Mouse (Mus musculus) limb, embryonic 14.5 days (tissue): ENCODE results near the gene Orai2. TPM values are rescaled to one million over a fixed set of nuclear protein-coding genes. Genes with fewer than 3 reads are reported as not detected.
A peak's percentile ranks its signal among the peaks of the same experiment; 100 is the strongest.

ENCODE experiments used
- ATAC-seq: fragments of 200-750 bp; cut with Nextera tagmentation; 2 replicates; pipeline ENCODE4 v1.8.0; 2017; ENCODE audit warnings: low read depth, moderate number of reproducible peaks, moderate TSS enrichment; ENCODE audit not compliant: low FRiP score
- DNase-seq: peaks from one replicate; pipeline ENCODE4 v3.0.0-alpha.2; 2015; ENCODE audit warnings: low spot score
- H3K27ac ChIP-seq: fragments of 300-500 bp; sonication (generic); replicated peaks from 2 replicates; pipeline ENCODE4 v1.5.1; 2014; ENCODE audit warnings: low read depth, mild to moderate bottlenecking, low read length, moderate library complexity, mixed read lengths
- H3K27me3 ChIP-seq: fragments of 300-500 bp; sonication (generic); 2 replicates; pipeline ENCODE4 v1.6.1; 2014; ENCODE audit warnings: low read length, mixed read lengths; ENCODE audit not compliant: control insufficient read depth, insufficient read depth
- H3K36me3 ChIP-seq: fragments of 300-500 bp; sonication (generic); 2 replicates; pipeline ENCODE4 v1.6.1; 2014; ENCODE audit warnings: mild to moderate bottlenecking, low read length, moderate library complexity, mixed read lengths; ENCODE audit not compliant: control insufficient read depth, insufficient read depth
- H3K4me1 ChIP-seq: fragments of 300-500 bp; sonication (generic); 2 replicates; pipeline ENCODE4 v1.6.1; 2014; ENCODE audit warnings: antibody characterized with exemption, low read length, mixed read lengths; ENCODE audit not compliant: control insufficient read depth, insufficient read depth
- H3K4me2 ChIP-seq: fragments of 300-500 bp; sonication (generic); replicated peaks from 2 replicates; pipeline ENCODE4 v1.6.1; 2014; ENCODE audit warnings: low read depth, mild to moderate bottlenecking, low read length, moderate library complexity; ENCODE audit not compliant: severe bottlenecking
- H3K4me3 ChIP-seq: fragments of 300-500 bp; sonication (generic); replicated peaks from 2 replicates; pipeline ENCODE4 v1.5.1; 2014; ENCODE audit warnings: low read length
- H3K9ac ChIP-seq: fragments of 300-500 bp; sonication (generic); 2 replicates; pipeline ENCODE4 v1.6.1; 2014; ENCODE audit warnings: mild to moderate bottlenecking, low read depth, low read length, moderate library complexity; ENCODE audit not compliant: severe bottlenecking
- H3K9me3 ChIP-seq: fragments of 300-500 bp; sonication (generic); 2 replicates; pipeline ENCODE4 v1.6.1; 2016; ENCODE audit warnings: low read length; ENCODE audit not compliant: control insufficient read depth
- POLR2A ChIP-seq: fragments of 200-500 bp; IDR thresholded peaks from 2 replicates; pipeline ENCODE4 v1.8.0; 2012; ENCODE audit warnings: inconsistent platforms, mild to moderate bottlenecking, moderate library complexity, borderline replicate concordance; ENCODE audit not compliant: insufficient read depth, insufficient read length; ENCODE audit errors: extremely low read depth
- WGBS: fragments of 180-500 bp; shearing (Covaris S2); extraction: QIAGEN DNeasy Blood & Tissue Kit; methylation state at CpG from one replicate; pipeline ENCODE4 v1.1.7; 2014; 5-methylcytosine and 5-hydroxymethylcytosine counted together
- polyA plus RNA-seq, 2 experiments: library from polyadenylated mRNA; depleted of rRNA in 1 of 2; stranded (reverse) in 1 of 2; unstranded in 1 of 2; fragments of >200 nt; fragmentation: Nextera tagmentation in 1 of 2; extraction: Ambion mirVana in 1 of 2; gene quantifications; 2 replicates each; pipeline versions ENCODE4 v1.2.1 to v1.2.3; 2012 to 2014

Gene Orai2
- polyA plus RNA-seq, 2 experiments: 9.0 to 13.7 TPM

- Histone ChIP-seq H3K4me2 (no peak overlapping the region), H3K4me3 (no peak overlapping the region), H3K36me3 (peaks cover 10% of the 10 kb centered on the region; the same call in 1 of the 2 replicates), H3K27me3 (no peaks in the 10 kb centered on the region), H3K27ac (no peak overlapping the region), H3K4me1 (peaks cover 7% of the 10 kb centered on the region), H3K9ac (no peak overlapping the region), H3K9me3 (no peaks in the 10 kb centered on the region)
- WGBS: 50% methylated on average over 9 of the region's 9 CpGs
- no peak for TF ChIP-seq POLR2A
- DNase-seq: peak; percentile 12
- no peak for ATAC-seq
Observed at GRCm38 (mm10) chr5:136173606-136174463, 3.3 kb upstream of the Orai2 start.

- TF ChIP-seq POLR2A: no peak
- 79% methylated on average over 9 of the region's 9 CpGs for WGBS
- no peaks in the 10 kb centered on the region for H3K27me3 ChIP-seq
- peaks cover 7% of the 10 kb centered on the region for H3K4me1 ChIP-seq
- H3K4me2 ChIP-seq: no peak overlapping the region
- no peaks in the 10 kb centered on the region for H3K9me3 ChIP-seq
- 0 out of 2 replicates have a peak, but pooled peaks cover 3% of the 10 kb centered on the region for H3K36me3 ChIP-seq
- DNase-seq (no peak), ATAC-seq (no peak)
- no peak overlapping the region for H3K9ac ChIP-seq
- H3K27ac ChIP-seq: no peak overlapping the region
- H3K4me3 ChIP-seq: no peak overlapping the region
Observed at GRCm38 (mm10) chr5:136172939-136173338, 2.4 kb upstream of the Orai2 start.

- H3K4me2 ChIP-seq: peak overlapping the region; percentile 93
- no peak for ATAC-seq
- H3K9ac ChIP-seq: no peak overlapping the region
- H3K4me3 ChIP-seq: peak overlapping the region; percentile 60
- H3K27me3 ChIP-seq: no peaks in the 10 kb centered on the region
- no peaks in the 10 kb centered on the region; the same call in 1 of the 2 replicates for H3K36me3 ChIP-seq
- DNase-seq: peak; percentile 50
- WGBS: 35% methylated on average over 17 of the region's 17 CpGs
- no peak for TF ChIP-seq POLR2A
- H3K4me1 ChIP-seq: peaks cover 7% of the 10 kb centered on the region
- no peak overlapping the region for H3K27ac ChIP-seq
- H3K9me3 ChIP-seq: no peaks in the 10 kb centered on the region
Observed at GRCm38 (mm10) chr5:136171363-136172341, 1.1 kb upstream of the Orai2 start.

GRCm38 (mm10) chr5:136169626-136170511 is 644 bp downstream of the Orai2 start:
- Histone ChIP-seq H3K9me3 (no peaks in the 10 kb centered on the region), H3K4me2 (peak overlapping the region; percentile 93), H3K36me3 (no peaks in the 10 kb centered on the region; the same call in 1 of the 2 replicates), H3K4me1 (peaks cover 7% of the 10 kb centered on the region), H3K27ac (no peak overlapping the region), H3K9ac (peak overlapping the region; percentile 70), H3K27me3 (no peaks in the 10 kb centered on the region), H3K4me3 (peak overlapping the region; percentile 60)
- DNase-seq (peak; percentile 7), ATAC-seq (peak; percentile 24; the same call in 1 of the 2 replicates)
- TF ChIP-seq POLR2A: no peak
- WGBS: 13% methylated on average over 14 of the region's 15 CpGs

- Histone ChIP-seq H3K4me2 (no peak overlapping the region), H3K9ac (no peak overlapping the region), H3K36me3 (no peaks in the 10 kb centered on the region; the same call in 1 of the 2 replicates), H3K4me3 (no peak overlapping the region), H3K4me1 (peaks cover 7% of the 10 kb centered on the region), H3K27me3 (no peaks in the 10 kb centered on the region), H3K9me3 (no peaks in the 10 kb centered on the region), H3K27ac (no peak overlapping the region)
- DNase-seq (no peak), ATAC-seq (no peak)
- 89% methylated on average over 3 of the region's 3 CpGs for WGBS
- TF ChIP-seq POLR2A: no peak
Observed at GRCm38 (mm10) chr5:136168071-136168470, 2.4 kb downstream of the Orai2 start.
